Mouse (Mus musculus): Measurements from ENCODE around the gene Samd3. TPM values are rescaled to one million over a fixed set of nuclear protein-coding genes. Genes with fewer than 3 reads are reported as not detected.

Samd3 gene
- polyA plus RNA-seq, 1 experiment from 2014 or later = 0.39 TPM

GRCm38 (mm10) chr10:26244466-26244865, 15.0 kb downstream of the Samd3 start:
- H3K27me3 ChIP-seq (ENCODE audit: insufficient read depth, poor library complexity, severe bottlenecking) = no peaks in the 10 kb centered on the region
- no peaks in the 10 kb centered on the region for H3K36me3 ChIP-seq
- H3K4me1 ChIP-seq (replicated peaks) = no peaks in the 10 kb centered on the region
- WGBS = 92% methylated on average over 6 of the region's 6 CpGs
- no peak for DNase-seq (ENCODE audit: low spot score)
- H3K27ac ChIP-seq = no peak overlapping the region
- H3K4me3 ChIP-seq = no peak overlapping the region
- no peaks in the 10 kb centered on the region for H3K9me3 ChIP-seq

- 91% methylated on average over 7 of the region's 7 CpGs for WGBS
- Histone ChIP-seq H3K27ac (no peak overlapping the region), H3K9me3 (no peaks in the 10 kb centered on the region), H3K36me3 (no peaks in the 10 kb centered on the region), H3K27me3 (ENCODE audit: insufficient read depth, poor library complexity, severe bottlenecking) (no peaks in the 10 kb centered on the region), H3K4me1 (replicated peaks) (no peaks in the 10 kb centered on the region), H3K4me3 (no peak overlapping the region)
- no peak for DNase-seq (ENCODE audit: low spot score)
Observed at GRCm38 (mm10) chr10:26249426-26250165, 20.1 kb downstream of the Samd3 start.

GRCm38 (mm10) chr10:26259908-26260307, 30.4 kb downstream of the Samd3 start:
- H3K27me3 ChIP-seq (ENCODE audit: insufficient read depth, poor library complexity, severe bottlenecking) = no peaks in the 10 kb centered on the region
- 70% methylated on average over 4 of the region's 4 CpGs for WGBS
- no peak overlapping the region for H3K27ac ChIP-seq
- H3K9me3 ChIP-seq = no peaks in the 10 kb centered on the region
- H3K36me3 ChIP-seq = no peaks in the 10 kb centered on the region
- H3K4me3 ChIP-seq = no peak overlapping the region
- no peak for DNase-seq (ENCODE audit: low spot score)
- H3K4me1 ChIP-seq (replicated peaks) = no peaks in the 10 kb centered on the region

GRCm38 (mm10) chr10:26263744-26264459, 34.4 kb downstream of the Samd3 start:
- Histone ChIP-seq H3K27me3 (ENCODE audit: insufficient read depth, poor library complexity, severe bottlenecking) (no peaks in the 10 kb centered on the region), H3K27ac (no peak overlapping the region), H3K36me3 (no peaks in the 10 kb centered on the region), H3K4me1 (replicated peaks) (no peaks in the 10 kb centered on the region), H3K9me3 (no peaks in the 10 kb centered on the region), H3K4me3 (no peak overlapping the region)
- WGBS = 81% methylated on average over 3 of the region's 3 CpGs
- DNase-seq (ENCODE audit: low spot score) = no peak

- WGBS = 93% methylated on average over 6 of the region's 6 CpGs
- DNase-seq (ENCODE audit: low spot score) = no peak
- Histone ChIP-seq H3K27ac (no peak overlapping the region), H3K4me3 (no peak overlapping the region), H3K36me3 (peaks cover 69% of the 10 kb centered on the region), H3K27me3 (ENCODE audit: insufficient read depth, poor library complexity, severe bottlenecking) (no peaks in the 10 kb centered on the region), H3K9me3 (no peaks in the 10 kb centered on the region), H3K4me1 (replicated peaks) (no peaks in the 10 kb centered on the region)
Observed at GRCm38 (mm10) chr10:26275414-26275813, 45.9 kb downstream of the Samd3 start.

GRCm38 (mm10) chr10:26280009-26280408, 50.5 kb downstream of the Samd3 start:
- Histone ChIP-seq H3K4me1 (replicated peaks) (no peaks in the 10 kb centered on the region), H3K36me3 (peaks cover 80% of the 10 kb centered on the region), H3K27me3 (ENCODE audit: insufficient read depth, poor library complexity, severe bottlenecking) (no peaks in the 10 kb centered on the region), H3K9me3 (no peaks in the 10 kb centered on the region), H3K27ac (no peak overlapping the region), H3K4me3 (no peak overlapping the region)
- WGBS = 56% methylated on average over 8 of the region's 8 CpGs
- DNase-seq (ENCODE audit: low spot score) = no peak

- DNase-seq (ENCODE audit: low spot score) = no peak
Observed at GRCm38 (mm10) chr10:26287136-26287535, 57.6 kb downstream of the Samd3 start.

GRCm38 (mm10) chr10:26297200-26297599, 67.7 kb downstream of the Samd3 start:
- Histone ChIP-seq H3K4me3 (no peak overlapping the region), H3K4me1 (replicated peaks) (no peaks in the 10 kb centered on the region), H3K27ac (no peak overlapping the region), H3K36me3 (peaks cover 84% of the 10 kb centered on the region), H3K9me3 (no peaks in the 10 kb centered on the region), H3K27me3 (ENCODE audit: insufficient read depth, poor library complexity, severe bottlenecking) (no peaks in the 10 kb centered on the region)
- WGBS = 91% methylated on average over 3 of the region's 3 CpGs
- DNase-seq (ENCODE audit: low spot score) = no peak

More at GRCm38 (mm10) chr10:26287136-26287535, 57.6 kb downstream of the Samd3 start:
- WGBS = 90% methylated on average over 7 of the region's 7 CpGs
- Histone ChIP-seq H3K27me3 (ENCODE audit: insufficient read depth, poor library complexity, severe bottlenecking) (no peaks in the 10 kb centered on the region), H3K9me3 (no peaks in the 10 kb centered on the region), H3K4me1 (replicated peaks) (no peaks in the 10 kb centered on the region), H3K36me3 (peaks cover 66% of the 10 kb centered on the region), H3K4me3 (no peak overlapping the region), H3K27ac (no peak overlapping the region)

- H3K4me3 ChIP-seq = no peak overlapping the region
- no peaks in the 10 kb centered on the region for H3K27me3 ChIP-seq (ENCODE audit: insufficient read depth, poor library complexity, severe bottlenecking)
- WGBS = 88% methylated on average over 7 of the region's 7 CpGs
- no peak overlapping the region for H3K27ac ChIP-seq
- no peak for DNase-seq (ENCODE audit: low spot score)
- H3K36me3 ChIP-seq = peaks cover 84% of the 10 kb centered on the region
- H3K9me3 ChIP-seq = no peaks in the 10 kb centered on the region
- no peaks in the 10 kb centered on the region for H3K4me1 ChIP-seq (replicated peaks)
Observed at GRCm38 (mm10) chr10:26297626-26298025, 68.1 kb downstream of the Samd3 start.

GRCm38 (mm10) chr10:26302336-26302735, 72.8 kb downstream of the Samd3 start:
- Histone ChIP-seq H3K4me3 (no peak overlapping the region), H3K4me1 (replicated peaks) (no peaks in the 10 kb centered on the region), H3K36me3 (peaks cover 66% of the 10 kb centered on the region), H3K9me3 (no peaks in the 10 kb centered on the region), H3K27ac (no peak overlapping the region), H3K27me3 (ENCODE audit: insufficient read depth, poor library complexity, severe bottlenecking) (no peaks in the 10 kb centered on the region)
- WGBS = 88% methylated on average over 4 of the region's 4 CpGs
- DNase-seq (ENCODE audit: low spot score) = no peak

- H3K27ac ChIP-seq = no peak overlapping the region
- no peaks in the 10 kb centered on the region for H3K27me3 ChIP-seq (ENCODE audit: insufficient read depth, poor library complexity, severe bottlenecking)
- H3K9me3 ChIP-seq = no peaks in the 10 kb centered on the region
- no peaks in the 10 kb centered on the region for H3K4me1 ChIP-seq (replicated peaks)
- H3K36me3 ChIP-seq = peaks cover 67% of the 10 kb centered on the region
- WGBS = 93% methylated on average over 6 of the region's 6 CpGs
- no peak for DNase-seq (ENCODE audit: low spot score)
- H3K4me3 ChIP-seq = no peak overlapping the region
Observed at GRCm38 (mm10) chr10:26303485-26303884, 74.0 kb downstream of the Samd3 start.

GRCm38 (mm10) chr10:26314327-26314726, 84.8 kb downstream of the Samd3 start:
- no peak overlapping the region for H3K27ac ChIP-seq
- DNase-seq (ENCODE audit: low spot score) = no peak
- H3K4me1 ChIP-seq (replicated peaks) = no peaks in the 10 kb centered on the region
- H3K36me3 ChIP-seq = peaks cover 92% of the 10 kb centered on the region
- no peaks in the 10 kb centered on the region for H3K27me3 ChIP-seq (ENCODE audit: insufficient read depth, poor library complexity, severe bottlenecking)
- no peak overlapping the region for H3K4me3 ChIP-seq
- H3K9me3 ChIP-seq = no peaks in the 10 kb centered on the region
- 93% methylated on average over 15 of the region's 15 CpGs for WGBS

GRCm38 (mm10) chr10:26320679-26321078, 91.2 kb downstream of the Samd3 start:
- Histone ChIP-seq H3K27ac (no peak overlapping the region), H3K4me1 (replicated peaks) (no peaks in the 10 kb centered on the region), H3K27me3 (ENCODE audit: insufficient read depth, poor library complexity, severe bottlenecking) (no peaks in the 10 kb centered on the region), H3K4me3 (no peak overlapping the region), H3K9me3 (no peaks in the 10 kb centered on the region), H3K36me3 (peaks cover 87% of the 10 kb centered on the region)
- DNase-seq (ENCODE audit: low spot score) = no peak
- 93% methylated on average over 4 of the region's 4 CpGs for WGBS

Data from hindbrain, embryonic 10.5 days (tissue).